Mouse (Mus musculus) hindbrain, embryonic 15.5 days (tissue): ENCODE measurements around the gene Usp22. TPM values are rescaled to one million over a fixed set of nuclear protein-coding genes. Genes with fewer than 3 reads are reported as not detected.
A peak's percentile ranks its signal among the peaks of the same experiment; 100 is the strongest.

Experiments
- ATAC-seq: fragments of 200-750 bp; cut with Nextera tagmentation; 2 replicates; pipeline ENCODE4 v1.8.0; 2017; ENCODE audit warnings: low read depth, moderate number of reproducible peaks, moderate TSS enrichment; ENCODE audit not compliant: low FRiP score
- H3K27ac ChIP-seq: fragments of 300-500 bp; sonication (generic); replicated peaks from 2 replicates; pipeline ENCODE4 v1.5.1; 2015; ENCODE audit warnings: mild to moderate bottlenecking, inconsistent platforms
- H3K27me3 ChIP-seq: fragments of 300-500 bp; sonication (generic); 2 replicates; pipeline ENCODE4 v1.6.1; 2015; ENCODE audit warnings: control low read depth, inconsistent platforms
- H3K36me3 ChIP-seq: fragments of 300-500 bp; sonication (generic); 2 replicates; pipeline ENCODE4 v1.6.1; 2015; ENCODE audit warnings: control low read depth, inconsistent platforms
- H3K4me1 ChIP-seq: fragments of 300-500 bp; sonication (generic); replicated peaks from 2 replicates; pipeline ENCODE4 v1.6.1; 2015; ENCODE audit warnings: control low read depth, inconsistent platforms
- H3K4me2 ChIP-seq: fragments of 300-500 bp; sonication (generic); 2 replicates; pipeline ENCODE4 v1.6.1; 2015; ENCODE audit warnings: moderate library complexity, mild to moderate bottlenecking, inconsistent platforms
- H3K4me3 ChIP-seq: fragments of 300-500 bp; sonication (generic); 2 replicates; pipeline ENCODE4 v1.5.1; 2015; ENCODE audit warnings: mild to moderate bottlenecking, inconsistent platforms
- H3K9ac ChIP-seq: fragments of 300-500 bp; sonication (generic); 2 replicates; pipeline ENCODE4 v1.6.1; 2015; ENCODE audit warnings: inconsistent platforms
- H3K9me3 ChIP-seq: fragments of 300-500 bp; sonication (generic); 2 replicates; pipeline ENCODE4 v1.6.1; 2016; ENCODE audit warnings: control low read depth, inconsistent platforms
- WGBS: fragments of 180-500 bp; shearing (Covaris S2); methylation state at CpG from one replicate; pipeline ENCODE4 v1.1.7; 2015; 5-methylcytosine and 5-hydroxymethylcytosine counted together
- polyA plus RNA-seq: library from polyadenylated mRNA; unstranded; fragments of >200 nt; fragmentation: Nextera tagmentation; extraction: Ambion mirVana; gene quantifications from 2 replicates; pipeline ENCODE4 v1.2.1, GENCODE M21; 2015

The Usp22 gene
- polyA plus RNA-seq, 1 experiment from 2014 or later = 410 TPM

DNA sequence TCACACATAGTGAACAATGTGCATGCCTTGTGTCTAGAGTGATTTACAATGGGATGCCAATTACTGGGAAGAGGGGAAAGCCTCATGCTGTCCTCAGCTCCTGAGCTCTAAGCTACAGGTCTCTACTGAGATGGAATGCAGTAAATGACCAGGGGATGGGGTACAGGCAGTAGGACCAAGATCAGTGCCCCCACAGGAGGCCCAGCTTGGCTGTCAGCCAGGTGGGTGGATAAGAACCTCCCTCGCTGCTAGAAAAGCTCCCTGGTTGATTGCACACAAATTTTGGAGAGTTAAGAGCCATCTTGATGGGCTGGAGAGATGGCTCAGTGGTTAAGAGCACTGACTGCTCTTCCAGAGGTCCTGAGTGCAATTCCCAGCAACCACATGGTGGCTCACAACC, 63.9 kb downstream of the Usp22 start:
- H3K27me3 ChIP-seq = no peaks in the 10 kb centered on the region
- no peaks in the 10 kb centered on the region for H3K36me3 ChIP-seq
- WGBS = 27% methylated on average over 1 of the region's 1 CpGs
- H3K4me2 ChIP-seq = no peak overlapping the region
- H3K27ac ChIP-seq = no peak overlapping the region
- H3K9me3 ChIP-seq = no peaks in the 10 kb centered on the region
- H3K4me1 ChIP-seq = no peaks in the 10 kb centered on the region
- ATAC-seq = no peak
- H3K9ac ChIP-seq = no peak overlapping the region
- H3K4me3 ChIP-seq = no peak overlapping the region

DNA sequence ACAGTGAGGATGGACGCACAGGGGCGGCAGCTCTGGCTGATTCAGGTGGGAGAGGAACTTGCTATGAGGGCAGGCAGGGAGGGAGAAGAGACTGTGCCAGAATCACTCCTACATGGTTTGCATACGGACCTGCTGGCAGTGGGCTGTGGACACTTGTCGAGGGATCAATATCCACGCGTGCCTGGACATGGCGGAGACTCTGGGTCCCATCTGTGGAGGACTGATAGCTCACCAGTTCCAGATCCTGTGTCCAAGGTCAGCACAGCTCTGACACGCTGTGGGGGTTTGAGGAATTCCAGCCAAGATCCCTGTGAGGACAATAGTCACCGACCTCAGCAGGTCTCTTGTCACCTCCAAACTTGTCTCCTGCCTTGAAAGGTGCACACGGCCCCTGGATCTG, 64.7 kb downstream of the Usp22 start:
- no peak overlapping the region for H3K27ac ChIP-seq
- no peaks in the 10 kb centered on the region for H3K4me1 ChIP-seq
- H3K36me3 ChIP-seq = no peaks in the 10 kb centered on the region
- H3K4me3 ChIP-seq = no peak overlapping the region
- ATAC-seq = no peak
- no peaks in the 10 kb centered on the region for H3K9me3 ChIP-seq
- H3K27me3 ChIP-seq = no peaks in the 10 kb centered on the region
- 79% methylated on average over 10 of the region's 10 CpGs for WGBS
- H3K4me2 ChIP-seq = no peak overlapping the region
- H3K9ac ChIP-seq = no peak overlapping the region

DNA sequence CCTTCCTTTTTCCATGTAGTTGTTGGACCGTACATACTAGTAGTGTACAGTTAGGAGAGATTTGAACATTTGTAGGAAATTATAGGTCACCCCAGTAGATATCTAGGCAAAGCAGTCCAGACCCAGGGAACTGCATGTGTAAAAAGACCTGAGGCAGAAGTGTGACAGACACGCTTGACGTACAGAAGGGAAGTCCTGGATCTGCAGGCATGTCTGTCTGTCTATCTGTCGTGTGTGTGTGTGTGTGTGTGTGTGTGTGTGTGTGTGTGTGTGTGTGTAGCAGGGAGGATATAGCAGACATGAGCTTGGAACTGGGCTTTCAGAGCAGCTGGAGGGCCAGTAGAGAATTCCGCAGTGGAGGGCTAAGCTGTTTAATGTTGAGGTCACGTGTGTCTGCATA, 65.1 kb downstream of the Usp22 start:
- Histone ChIP-seq H3K9me3 (no peaks in the 10 kb centered on the region), H3K4me1 (0 out of 2 replicates have a peak, but pooled peaks cover under 1% of the 10 kb centered on the region), H3K27me3 (no peaks in the 10 kb centered on the region), H3K4me2 (no peak overlapping the region), H3K4me3 (no peak overlapping the region), H3K27ac (no peak overlapping the region), H3K36me3 (no peaks in the 10 kb centered on the region), H3K9ac (no peak overlapping the region)
- WGBS = 84% methylated on average over 6 of the region's 6 CpGs
- no peak for ATAC-seq

DNA sequence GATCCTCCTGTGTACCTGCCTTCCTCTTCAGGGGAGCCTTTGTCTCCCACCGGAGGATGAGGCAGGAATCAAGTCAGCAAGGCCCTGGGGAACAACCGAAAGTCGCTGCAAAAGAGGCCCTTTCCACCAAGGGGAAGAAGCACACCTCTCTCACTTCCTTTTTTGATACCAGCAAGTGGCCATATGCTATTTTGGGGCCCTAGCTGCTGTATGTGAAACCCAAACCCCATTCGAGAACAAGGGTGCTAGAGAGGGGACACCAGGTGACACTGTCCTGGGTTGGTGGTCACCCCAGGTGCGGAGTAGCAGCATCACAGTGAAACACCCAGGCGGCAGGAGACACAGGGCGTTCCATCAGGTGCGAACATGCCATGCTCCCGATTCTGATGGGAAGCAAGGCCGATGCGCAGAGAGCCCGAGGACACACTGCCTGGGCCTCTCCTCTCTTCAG, 65.9 kb downstream of the Usp22 start:
- WGBS = 86% methylated on average over 12 of the region's 12 CpGs
- no peaks in the 10 kb centered on the region for H3K9me3 ChIP-seq
- H3K27me3 ChIP-seq = no peaks in the 10 kb centered on the region
- no peak for ATAC-seq
- no peak overlapping the region for H3K4me3 ChIP-seq
- no peak overlapping the region for H3K9ac ChIP-seq
- H3K36me3 ChIP-seq = no peaks in the 10 kb centered on the region
- no peak overlapping the region for H3K27ac ChIP-seq
- 0 out of 2 replicates have a peak, but pooled peaks cover 6% of the 10 kb centered on the region for H3K4me1 ChIP-seq
- no peak overlapping the region for H3K4me2 ChIP-seq

DNA sequence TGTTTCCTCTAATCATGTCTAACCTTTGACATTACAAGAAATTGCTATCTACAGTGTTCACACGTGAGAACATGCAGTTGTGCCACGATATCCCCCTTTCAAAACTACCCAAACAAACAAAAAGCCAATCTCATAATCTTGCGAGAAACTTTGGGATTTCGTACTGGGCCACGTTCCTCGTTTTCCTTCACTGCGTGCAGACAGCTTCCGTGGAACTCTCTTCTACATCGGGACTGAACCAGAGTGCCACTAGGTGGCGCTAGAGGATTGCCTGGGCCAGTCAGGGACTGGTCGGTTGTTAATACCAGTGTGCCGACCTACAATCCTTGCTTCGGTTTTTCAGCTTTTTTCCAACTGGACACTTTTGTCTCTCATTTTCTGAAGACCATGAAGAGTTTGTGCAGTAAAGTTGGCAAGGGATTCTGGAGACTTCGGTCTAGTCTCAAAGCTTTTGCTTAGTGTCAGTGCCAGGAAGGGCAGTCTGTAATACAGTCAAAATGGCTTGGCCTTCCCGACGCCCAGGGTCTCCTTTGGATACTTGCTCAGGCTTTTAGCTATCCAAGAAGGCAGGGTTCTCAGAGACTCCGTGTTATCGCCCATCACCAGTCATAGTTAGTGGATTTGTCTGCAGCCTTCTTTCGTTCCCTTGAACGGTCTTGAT, 70.5 kb downstream of the Usp22 start:
- no peaks in the 10 kb centered on the region for H3K36me3 ChIP-seq
- peak overlapping the region; percentile 14; the same call in 1 of the 2 replicates for H3K4me2 ChIP-seq
- no peak overlapping the region for H3K4me3 ChIP-seq
- H3K27me3 ChIP-seq = no peaks in the 10 kb centered on the region
- WGBS = 13% methylated on average over 20 of the region's 20 CpGs
- peak; percentile 92; the same call in 1 of the 2 replicates for ATAC-seq
- no peak overlapping the region for H3K9ac ChIP-seq
- no peak overlapping the region for H3K27ac ChIP-seq
- H3K9me3 ChIP-seq = no peaks in the 10 kb centered on the region
- H3K4me1 ChIP-seq = 0 out of 2 replicates have a peak, but pooled peaks cover 7% of the 10 kb centered on the region

DNA sequence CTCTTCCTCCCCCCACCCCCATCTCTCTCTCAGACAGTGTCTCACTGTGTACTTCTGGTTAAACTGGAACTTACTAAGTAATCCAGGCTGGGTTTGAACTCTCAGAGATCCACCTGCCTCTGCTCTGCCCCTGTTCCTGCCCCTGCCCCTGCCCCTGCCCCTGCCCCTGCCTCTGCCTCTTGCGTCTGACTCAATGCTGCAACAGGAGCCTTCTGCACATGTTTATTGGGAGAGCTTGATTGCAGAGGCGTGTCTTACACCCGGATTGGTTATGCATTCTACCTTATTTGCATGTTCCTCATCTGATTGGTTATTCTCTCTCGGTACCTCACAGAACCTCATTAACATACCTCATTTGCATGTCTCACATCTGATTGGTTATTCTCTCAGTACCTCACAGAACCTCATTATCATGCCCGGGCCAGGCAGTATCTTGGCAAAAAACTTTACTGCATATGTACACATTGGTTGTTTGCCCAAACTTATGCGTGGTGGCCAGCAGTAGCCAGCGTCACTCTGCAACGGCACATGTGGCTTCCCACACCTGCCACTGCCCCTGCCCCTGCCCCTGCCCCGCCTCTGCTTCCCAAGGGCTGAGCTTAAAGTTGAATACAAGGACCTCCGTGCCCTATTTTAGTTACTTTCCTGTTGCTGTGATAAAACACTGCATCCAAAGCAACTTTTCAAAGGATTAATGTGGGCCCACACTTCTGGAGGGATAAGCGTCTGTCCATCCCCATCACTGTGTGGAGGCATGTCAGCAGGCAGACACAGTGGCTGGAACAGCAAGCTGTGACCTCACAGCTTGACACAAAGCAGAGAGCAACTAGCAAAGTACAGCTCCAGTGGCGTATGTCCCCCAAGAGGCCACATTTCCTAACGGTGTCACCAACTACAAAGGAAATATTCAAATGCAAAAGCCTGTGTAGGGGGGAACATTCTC, 72.2 kb downstream of the Usp22 start:
- Histone ChIP-seq H3K4me2 (no peak overlapping the region), H3K4me3 (no peak overlapping the region), H3K36me3 (no peaks in the 10 kb centered on the region), H3K9ac (no peak overlapping the region), H3K27me3 (no peaks in the 10 kb centered on the region), H3K27ac (no peak overlapping the region), H3K4me1 (0 out of 2 replicates have a peak, but pooled peaks cover 7% of the 10 kb centered on the region), H3K9me3 (no peaks in the 10 kb centered on the region)
- WGBS = 45% methylated on average over 13 of the region's 13 CpGs
- no peak for ATAC-seq

Other genes starting within 250 kb of the Usp22 start
- 31.5 and 31.8 TPM in 2 replicates for gene Map2k3, start 243.0 kb downstream of the Usp22 start, polyA plus RNA-seq
- gene Kcnj12, start 152.5 kb downstream of the Usp22 start, polyA plus RNA-seq = 4.9 and 5.2 TPM in 2 replicates
- gene Tnfrsf13b, start 48.3 kb downstream of the Usp22 start, polyA plus RNA-seq = 1.3 and 1.4 TPM in 2 replicates
- 0.17 and 0.26 TPM in 2 replicates for gene Aldh3a1, start 32.5 kb upstream of the Usp22 start, polyA plus RNA-seq
- 29.3 and 35.4 TPM in 2 replicates for gene Aldh3a2, start 92.4 kb upstream of the Usp22 start, polyA plus RNA-seq
- 0.38 TPM in 1 of 2 replicates, not detected in the other for gene Slc47a2, start 167.8 kb upstream of the Usp22 start, polyA plus RNA-seq
- gene Slc47a1, start 203.3 kb upstream of the Usp22 start, polyA plus RNA-seq = 0.19 and 0.63 TPM in 2 replicates